Mouse (Mus musculus) bone marrow, adult 2 months (tissue): ENCODE results near the gene 1700066M21Rik. TPM values are rescaled to one million over a fixed set of nuclear protein-coding genes. Genes with fewer than 3 reads are reported as not detected.

Experiments
- H3K27ac ChIP-seq: fragments of 200-500 bp; 2 replicates; pipeline ENCODE4 v1.5.1; 2012; ENCODE audit warnings: low read depth, mild to moderate bottlenecking, control low read depth, inconsistent platforms, low read length; ENCODE audit not compliant: control insufficient read depth, poor library complexity, insufficient read depth
- H3K4me1 ChIP-seq: fragments of 200-500 bp; 2 replicates; pipeline ENCODE4 v1.6.1; 2011; ENCODE audit warnings: low read length; ENCODE audit not compliant: control insufficient read depth, insufficient read depth
- H3K4me3 ChIP-seq: fragments of 200-500 bp; replicated peaks from 2 replicates; pipeline ENCODE3; 2011; ENCODE audit warnings: mild to moderate bottlenecking, low read depth, low read length, control low read depth; ENCODE audit not compliant: control insufficient read depth
- CTCF ChIP-seq: fragments of 200-500 bp; IDR thresholded peaks from 2 replicates; pipeline ENCODE4 v1.5.1; 2011; ENCODE audit warnings: low read length, control low read depth; ENCODE audit not compliant: control insufficient read depth, insufficient read depth
- POLR2A ChIP-seq: fragments of 200-500 bp; IDR thresholded peaks from 2 replicates; pipeline ENCODE4 v1.6.1; 2011; ENCODE audit warnings: low read depth, mild to moderate bottlenecking, control low read depth, low read length, borderline replicate concordance; ENCODE audit not compliant: control insufficient read depth
- WGBS: fragments of 180-500 bp; shearing (Covaris S2); methylation state at CpG from one replicate; pipeline ENCODE4 v1.1.7; 2018; 5-methylcytosine and 5-hydroxymethylcytosine counted together
- polyA plus RNA-seq: library from polyadenylated mRNA; stranded (reverse); fragments of >200 nt; gene quantifications from 2 replicates; pipeline ENCODE4 v1.2.4, GENCODE M21; 2011; ENCODE audit warnings: low replicate concordance; ENCODE audit not compliant: missing spikeins, insufficient read depth, insufficient read length

The 1700066M21Rik gene
- polyA plus RNA-seq = 1.2 and 4.5 TPM in 2 replicates

DNA sequence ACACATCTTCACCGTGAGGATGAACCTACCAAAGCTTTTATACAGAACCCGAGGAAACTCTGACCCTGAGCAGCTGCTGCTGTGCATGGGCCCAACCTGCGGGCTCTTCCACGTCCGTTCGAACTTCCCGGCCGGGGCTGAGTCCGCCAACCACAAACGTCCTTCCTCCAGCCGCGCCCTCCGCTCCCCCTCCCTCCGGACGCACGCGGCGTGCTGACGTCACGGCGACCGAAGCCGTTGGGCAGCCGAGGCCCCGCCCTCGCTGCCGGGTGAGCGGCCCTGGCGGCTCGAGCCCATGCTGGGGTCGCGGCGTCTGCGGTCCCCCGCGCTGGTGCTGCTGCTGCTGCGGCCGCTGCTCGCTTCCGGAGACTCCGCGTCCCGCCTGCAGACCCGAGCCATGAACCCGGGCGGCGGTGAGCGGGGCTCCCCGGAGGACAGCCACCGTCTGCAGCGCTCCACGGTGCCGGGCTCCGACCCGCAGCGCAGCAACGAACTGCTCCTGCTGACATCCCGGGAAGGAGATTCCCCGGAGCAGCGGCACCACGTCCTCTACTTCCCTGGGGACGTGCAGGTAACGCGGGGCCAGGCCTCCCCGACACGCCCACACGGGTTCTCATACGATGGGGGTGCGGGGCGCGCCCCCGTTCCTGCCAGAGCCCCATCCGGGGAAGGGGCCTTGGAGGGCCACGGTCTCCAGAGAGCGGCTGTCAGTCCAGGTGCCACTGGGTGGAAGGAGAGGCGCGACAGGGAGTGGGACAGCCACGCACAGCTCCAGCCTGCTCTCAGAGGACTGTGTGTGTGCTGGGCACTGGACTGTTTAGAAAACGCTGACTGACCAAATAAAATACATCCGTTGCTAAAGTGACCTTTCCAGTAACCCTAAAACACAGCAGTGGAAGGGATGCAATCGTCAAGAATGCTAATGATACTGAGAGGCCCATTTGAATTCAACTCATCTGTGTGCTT, at the start of gene 1700066M21Rik:
Gene 1700066M21Rik, plus strand, starts transcription at position 245 of the 966 bp plus-strand sequence.
- WGBS = under 1% methylated on average over 80 of the region's 81 CpGs
- Histone ChIP-seq H3K27ac (peak within 1 kb of the TSS; percentile 81), H3K4me1 (no peaks in the 10 kb centered on the region; the same call in 1 of the 2 replicates), H3K4me3 (peak within 1 kb of the TSS; percentile 95)
- TF ChIP-seq POLR2A (peak; percentile 79; the same call in 1 of the 2 replicates), CTCF (no peak)

- Histone ChIP-seq H3K4me3 (no peak overlapping the region), H3K27ac (no peak overlapping the region), H3K4me1 (no peaks in the 10 kb centered on the region)
- TF ChIP-seq POLR2A = no peak
- no peak for TF ChIP-seq CTCF
- WGBS = 79% methylated on average over 5 of the region's 5 CpGs
Observed at GRCm38 (mm10) chr1:57329285-57330093, 47.9 kb upstream of the 1700066M21Rik start.

DNA sequence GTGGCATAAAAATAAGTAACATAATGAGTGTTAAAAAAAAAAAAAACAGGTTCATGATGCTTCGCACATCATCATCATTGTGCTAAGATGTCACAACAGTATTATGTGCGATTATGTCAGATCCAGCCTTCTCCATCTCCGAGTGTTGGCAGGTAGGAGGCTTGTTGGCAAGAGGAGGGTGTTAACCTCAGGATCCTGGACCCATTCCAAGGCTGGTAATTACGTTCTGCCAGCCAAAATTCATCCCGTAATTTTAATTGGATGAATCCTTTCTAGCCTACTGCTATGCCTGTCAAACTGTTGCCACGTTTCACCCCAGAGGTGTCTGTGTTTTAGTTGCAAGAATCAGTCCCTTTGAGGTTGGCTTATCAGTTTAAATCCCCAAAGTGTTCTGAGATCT, 47.2 kb upstream of the 1700066M21Rik start:
- TF ChIP-seq CTCF = no peak
- WGBS = 69% methylated on average over 6 of the region's 6 CpGs
- H3K27ac ChIP-seq = no peak overlapping the region

GRCm38 (mm10) chr1:57332040-57332439, 45.4 kb upstream of the 1700066M21Rik start:
- WGBS = 47% methylated on average over 4 of the region's 4 CpGs

More for the DNA sequence above, 47.2 kb upstream of the 1700066M21Rik start:
- Histone ChIP-seq H3K4me3 (no peak overlapping the region), H3K4me1 (no peaks in the 10 kb centered on the region)

DNA sequence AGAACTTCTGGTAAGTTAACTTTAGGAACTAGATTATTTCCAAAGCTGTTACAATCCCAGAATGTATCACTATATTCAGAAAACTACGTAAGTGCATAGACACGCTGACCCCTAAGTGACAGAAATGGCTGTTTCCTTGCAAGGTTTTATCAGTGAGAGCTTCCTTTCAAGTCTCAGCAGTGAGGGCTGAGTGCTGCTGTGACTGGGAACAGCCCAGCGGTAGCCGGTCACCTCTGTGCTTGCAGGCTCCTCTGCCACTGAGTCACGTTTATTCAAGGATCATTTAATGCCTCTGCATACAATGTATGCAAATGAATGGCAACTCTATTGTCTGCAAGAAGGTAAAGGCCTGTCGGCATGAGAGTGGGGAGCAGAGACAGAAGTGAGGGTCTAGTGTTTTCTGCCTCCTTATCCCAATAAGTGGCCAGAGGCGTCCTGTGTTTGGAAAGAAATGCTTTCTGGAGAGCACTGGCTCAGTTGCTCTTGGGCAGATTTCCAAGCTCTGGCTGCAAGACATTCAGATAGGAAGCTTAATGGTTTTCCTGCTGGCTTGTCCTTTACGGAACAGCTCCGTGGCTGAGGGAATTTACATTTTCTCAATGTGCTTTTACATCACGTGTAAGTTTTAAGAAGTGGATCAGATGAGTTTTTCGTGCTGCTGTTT, 43.7 kb upstream of the 1700066M21Rik start:
- Histone ChIP-seq H3K4me1 (no peaks in the 10 kb centered on the region), H3K4me3 (no peak overlapping the region), H3K27ac (no peak overlapping the region)
- WGBS = 55% methylated on average over 11 of the region's 11 CpGs
- TF ChIP-seq POLR2A (no peak), CTCF (no peak)

More at GRCm38 (mm10) chr1:57332040-57332439, 45.4 kb upstream of the 1700066M21Rik start:
- Histone ChIP-seq H3K4me1 (no peaks in the 10 kb centered on the region), H3K27ac (no peak overlapping the region), H3K4me3 (no peak overlapping the region)
- TF ChIP-seq POLR2A (no peak), CTCF (no peak)

DNA sequence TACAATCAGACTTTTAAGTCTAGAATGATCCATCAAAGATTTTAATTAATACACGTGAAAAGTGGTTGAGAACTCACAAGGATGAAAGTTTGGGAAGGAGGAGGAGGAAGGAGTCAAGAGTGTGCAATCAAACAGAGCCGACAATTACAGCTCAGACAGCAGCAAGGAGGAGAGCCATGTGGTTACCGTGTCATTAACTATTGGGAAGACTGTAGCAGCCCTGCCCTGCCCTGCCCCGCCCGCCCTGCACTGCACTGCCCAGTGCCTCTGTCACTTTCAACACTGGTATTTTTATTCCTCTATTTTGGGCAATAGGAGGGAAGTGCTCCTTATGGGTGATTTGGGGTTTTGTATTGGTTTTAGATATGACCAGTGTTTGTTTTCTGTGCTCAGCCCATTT, 42.2 kb upstream of the 1700066M21Rik start:
- no peak overlapping the region for H3K4me3 ChIP-seq
- 62% methylated on average over 5 of the region's 5 CpGs for WGBS

DNA sequence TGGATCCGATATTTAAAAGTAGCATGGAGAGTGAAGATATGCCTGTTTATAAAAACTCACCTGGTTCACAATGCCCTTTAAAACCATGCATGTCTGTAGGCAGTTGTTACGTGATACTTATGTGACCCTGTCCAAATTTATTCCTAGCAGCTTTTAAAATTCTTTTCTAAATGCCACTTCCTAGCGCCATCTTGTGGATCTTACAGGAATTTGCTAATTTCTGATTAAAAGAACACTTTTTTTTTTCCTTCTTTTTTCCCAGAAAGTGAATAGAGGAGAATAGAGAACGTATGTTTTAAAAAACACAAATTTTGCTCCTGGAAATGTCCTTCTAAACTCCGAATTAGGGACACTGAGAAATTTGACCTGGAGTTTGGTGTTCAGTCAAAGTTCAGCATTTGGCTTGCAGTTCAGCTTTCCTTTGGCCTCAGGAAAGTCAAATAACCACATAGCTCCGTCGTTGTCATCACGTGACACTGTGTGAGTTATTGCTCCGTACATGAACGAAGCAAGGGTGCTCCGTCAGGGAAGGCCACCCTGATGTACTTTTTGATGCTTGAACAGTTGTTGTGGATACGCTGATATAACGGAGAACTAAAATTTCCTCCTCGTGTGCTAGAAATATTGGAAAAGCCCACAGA, 38.1 kb upstream of the 1700066M21Rik start:
- H3K27ac ChIP-seq = no peak overlapping the region
- H3K4me3 ChIP-seq = no peak overlapping the region
- 34% methylated on average over 14 of the region's 14 CpGs for WGBS
- TF ChIP-seq POLR2A (no peak), CTCF (no peak)
- H3K4me1 ChIP-seq = no peaks in the 10 kb centered on the region

More for the DNA sequence above, 42.2 kb upstream of the 1700066M21Rik start:
- Histone ChIP-seq H3K4me1 (no peaks in the 10 kb centered on the region), H3K27ac (no peak overlapping the region)
- TF ChIP-seq POLR2A (no peak), CTCF (no peak)

DNA sequence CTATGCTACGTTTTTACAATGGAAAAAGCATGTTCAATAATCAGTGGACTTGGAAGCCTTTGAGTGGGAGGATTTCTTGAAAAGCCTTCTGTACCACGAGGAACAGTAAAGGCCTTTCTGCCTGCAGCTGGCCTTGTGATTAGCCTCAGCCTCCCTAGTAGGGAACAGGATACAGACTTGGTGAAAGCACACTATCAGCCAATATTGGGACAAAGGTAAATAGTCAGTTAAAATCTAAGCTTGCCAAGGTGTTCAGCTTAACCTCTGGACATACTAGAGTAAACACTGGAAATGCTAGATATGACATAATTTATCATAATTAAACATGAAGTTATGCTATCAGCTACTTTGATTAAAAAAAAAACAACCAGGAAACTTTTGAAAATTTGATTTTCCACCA, 36.2 kb upstream of the 1700066M21Rik start:
- H3K4me1 ChIP-seq = no peaks in the 10 kb centered on the region
- H3K27ac ChIP-seq = no peak overlapping the region
- no peak overlapping the region for H3K4me3 ChIP-seq
- TF ChIP-seq CTCF (no peak), POLR2A (no peak)
- 67% methylated on average over 2 of the region's 2 CpGs for WGBS
